ENCODE assay signal across 11 mouse cellular contexts in the genomic region with DNA sequence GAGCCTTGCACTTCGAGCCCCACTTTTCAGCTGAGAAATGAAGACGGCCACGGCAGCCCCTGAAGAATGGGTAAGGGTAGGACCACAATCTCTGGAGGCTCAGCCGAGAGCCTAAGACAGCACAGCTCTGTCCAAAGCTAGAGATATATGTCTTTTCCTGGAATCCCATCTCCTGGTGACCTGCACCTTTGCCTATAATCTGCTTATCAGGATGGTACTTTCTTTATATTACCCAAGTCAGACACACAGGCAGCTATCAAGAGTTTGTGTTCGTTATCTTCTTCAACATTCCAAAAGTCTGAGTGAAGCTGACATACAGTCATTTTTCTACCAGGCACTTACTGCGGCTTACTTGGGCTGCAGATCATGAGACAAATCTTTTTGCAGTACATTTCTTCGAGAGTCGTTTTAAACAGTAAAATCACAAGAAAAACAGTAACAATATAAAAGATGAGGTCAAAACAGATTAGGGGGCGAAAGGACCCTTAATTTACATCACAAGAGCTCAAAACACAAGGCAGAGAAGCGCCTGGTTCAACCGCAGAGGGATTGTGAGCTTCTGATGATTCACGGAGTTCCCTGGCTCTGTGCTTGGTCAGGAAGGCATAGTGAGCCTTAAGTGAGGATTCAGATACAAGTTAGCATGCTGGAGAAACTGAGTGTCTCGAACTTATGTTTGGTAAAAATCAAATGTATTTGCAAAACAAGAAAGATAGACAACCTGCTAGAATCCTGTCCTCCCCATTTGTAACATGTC. TPM values are rescaled to one million over a fixed set of nuclear protein-coding genes. Genes with fewer than 3 reads are reported as not detected.
A peak's percentile ranks its signal among the peaks of the same experiment; 100 is the strongest.
DNase-seq lines count a peak whose midpoint lies in the region; ATAC-seq and TF ChIP-seq lines count a peak whose summit lies in the region.
"Had no signal": no experiment of that assay in that cellular context is flagged by ENCODE, and none has a peak within 500 bp of the region (broad histone marks: within the 10 kb centered on the region; RNA-seq: fewer than 3 reads in every experiment).

No protein-coding gene starts in this region.

- no peaks in the 10 kb centered on the region for H3K9me3 ChIP-seq in hindbrain, embryonic 10.5 days
- no peaks in the 10 kb centered on the region for H3K9me3 ChIP-seq in hindbrain, embryonic 12.5 days (replicated peaks)
- H3K9me3 ChIP-seq: forebrain, embryonic 15.5 days had no signal

- WGBS in hindbrain, embryonic 10.5 days = 37% methylated on average over 13 of the region's 13 CpGs
- 34% methylated on average over 13 of the region's 13 CpGs for WGBS in hindbrain, embryonic 12.5 days
- whole genome bisulfite sequencing in kidney, adult 2 months = 78% methylated on average over 13 of the region's 13 CpGs

- H3K4me1 ChIP-seq in hindbrain, embryonic 10.5 days (replicated peaks) = peaks cover 78% of the 10 kb centered on the region
- H3K4me1 ChIP-seq in hindbrain, embryonic 12.5 days = peaks cover 43% of the 10 kb centered on the region
- H3K4me1 ChIP-seq in embryonic fibroblast, embryonic 13.5 days (ENCODE audit: control insufficient read depth, insufficient read depth, low read length) = peaks cover 22% of the 10 kb centered on the region
- H3K4me1 ChIP-seq in kidney, adult 2 months (ENCODE audit: control insufficient read depth, insufficient read depth, low read length) = no peaks in the 10 kb centered on the region; the same call in 1 of the 2 replicates

- H3K9ac ChIP-seq in hindbrain, embryonic 12.5 days = no peak overlapping the region; the same call in 1 of the 2 replicates
- H3K9ac ChIP-seq: forebrain, embryonic 15.5 days had no signal

- H3K4me3 ChIP-seq in hindbrain, embryonic 10.5 days = no peak overlapping the region
- H3K4me3 ChIP-seq in hindbrain, embryonic 12.5 days = no peak overlapping the region
- H3K4me3 ChIP-seq in embryonic fibroblast, embryonic 13.5 days (ENCODE audit: insufficient read depth, low read length) = no peak overlapping the region
- H3K4me3 ChIP-seq in kidney, adult 2 months (ENCODE audit: insufficient read depth, low read depth, low read length) = no peak overlapping the region
- H3K4me3 ChIP-seq: forebrain, embryonic 15.5 days had no signal

- TF ChIP-seq CTCF in embryonic fibroblast, embryonic 13.5 days (IDR thresholded peaks at IDR 0.05; ENCODE audit: borderline replicate concordance, insufficient read depth, low read length) = no peak
- no peak for TF ChIP-seq CTCF in kidney, adult 2 months (conservative IDR thresholded peaks at IDR 0.05; ENCODE audit: insufficient read depth, insufficient read length, low read depth, low read length)

- no peak overlapping the region for H3K4me2 ChIP-seq in hindbrain, embryonic 12.5 days (replicated peaks)
- H3K4me2 ChIP-seq: forebrain, embryonic 15.5 days had no signal

- peak overlapping the region; percentile 87 for H3K27ac ChIP-seq in hindbrain, embryonic 10.5 days
- H3K27ac ChIP-seq in hindbrain, embryonic 12.5 days = no peak overlapping the region
- H3K27ac ChIP-seq in embryonic fibroblast, embryonic 13.5 days (ENCODE audit: insufficient read depth, low read length) = peak overlapping the region; percentile 93
- no peak overlapping the region for H3K27ac ChIP-seq in kidney, adult 2 months (ENCODE audit: insufficient read depth, low read depth, low read length)
- H3K27ac ChIP-seq: forebrain, embryonic 15.5 days; kidney, postnatal 0 days had no signal

- H3K36me3 ChIP-seq in hindbrain, embryonic 10.5 days = no peaks in the 10 kb centered on the region
- no peaks in the 10 kb centered on the region for H3K36me3 ChIP-seq in hindbrain, embryonic 12.5 days
- H3K36me3 ChIP-seq in kidney, adult 2 months (ENCODE audit: control insufficient read depth, insufficient read depth, low read length) = no peaks in the 10 kb centered on the region
- H3K36me3 ChIP-seq: forebrain, embryonic 15.5 days had no signal

- peak; percentile 18 for DNase-seq in embryo, embryonic 9.5 days (ENCODE audit: extremely low spot score)
- DNase-seq in embryo, embryonic 10 days (ENCODE audit: low spot score) = no peak
- no peak for DNase-seq in hindbrain, embryonic 10.5 days (ENCODE audit: low spot score)
- peak; percentile 41 for DNase-seq in 3T3-L1 (ENCODE audit: low read depth, low spot score)
- no peak for DNase-seq in cerebellum, postnatal 14 days
- no peak for DNase-seq in kidney, adult 2 months
- DNase-seq: lung, adult 2 months had no signal

- no peaks in the 10 kb centered on the region for H3K27me3 ChIP-seq in hindbrain, embryonic 10.5 days (ENCODE audit: insufficient read depth, poor library complexity, severe bottlenecking)
- H3K27me3 ChIP-seq in hindbrain, embryonic 12.5 days = no peaks in the 10 kb centered on the region
- H3K27me3 ChIP-seq in kidney, adult 2 months (replicated peaks; ENCODE audit: control insufficient read depth, insufficient read depth, low read length) = no peaks in the 10 kb centered on the region
- H3K27me3 ChIP-seq: forebrain, embryonic 15.5 days had no signal

- no peak for TF ChIP-seq POLR2A in embryonic fibroblast, embryonic 13.5 days (IDR thresholded peaks at IDR 0.05; ENCODE audit: low read depth, low read length)
- no peak for TF ChIP-seq POLR2A in kidney, adult 2 months (IDR thresholded peaks at IDR 0.05; ENCODE audit: low read depth, low read length)

- ATAC-seq in hindbrain, embryonic 12.5 days (ENCODE audit: low FRiP score) = no peak
- ATAC-seq: forebrain, embryonic 15.5 days had no signal

RNA-seq across cellular contexts. Expression of gene Ddc, which starts 16.7 kb away (rescaled TPM):
- 10.2 TPM in 2 replicates for polyA plus RNA-seq in hindbrain, embryonic 10.5 days (2016; fragmentation: Nextera tagmentation; extraction: Ambion mirVana)
- 8.3 and 12.4 TPM in 2 replicates for polyA plus RNA-seq in hindbrain, embryonic 12.5 days (2016; fragmentation: Nextera tagmentation; extraction: Ambion mirVana)
- polyA plus RNA-seq in embryonic fibroblast, embryonic 13.5 days (2011; ENCODE audit: insufficient read length, low read depth, missing spikeins) = 1.6 TPM in 2 replicates
- polyA plus RNA-seq in kidney, adult 2 months (2012; rRNA removed) = 96.2 and 103 TPM in 2 replicates

Comparison
In these comparisons a context has a peak if more than half of its experiments do, and no peak if none do; other contexts are left out.
1. DNase-seq: peak in embryo, embryonic 9.5 days (single experiment) and 3T3-L1 (single experiment); none in embryo, embryonic 10 days (single experiment), hindbrain, embryonic 10.5 days (single experiment), cerebellum, postnatal 14 days (0 of 2) and kidney, adult 2 months (single experiment).
2. H3K27ac ChIP-seq: peak in hindbrain, embryonic 10.5 days (single experiment) and embryonic fibroblast, embryonic 13.5 days (single experiment); none in hindbrain, embryonic 12.5 days (single experiment) and kidney, adult 2 months (single experiment).